Mouse (Mus musculus): ENCODE results near the gene Bfsp2.
"Not testable (repeated sequence)": the region's sequence is repeated elsewhere in the genome, so short reads cannot be mapped to it uniquely, and the experiment has no call there.

Bfsp2 gene

DNA sequence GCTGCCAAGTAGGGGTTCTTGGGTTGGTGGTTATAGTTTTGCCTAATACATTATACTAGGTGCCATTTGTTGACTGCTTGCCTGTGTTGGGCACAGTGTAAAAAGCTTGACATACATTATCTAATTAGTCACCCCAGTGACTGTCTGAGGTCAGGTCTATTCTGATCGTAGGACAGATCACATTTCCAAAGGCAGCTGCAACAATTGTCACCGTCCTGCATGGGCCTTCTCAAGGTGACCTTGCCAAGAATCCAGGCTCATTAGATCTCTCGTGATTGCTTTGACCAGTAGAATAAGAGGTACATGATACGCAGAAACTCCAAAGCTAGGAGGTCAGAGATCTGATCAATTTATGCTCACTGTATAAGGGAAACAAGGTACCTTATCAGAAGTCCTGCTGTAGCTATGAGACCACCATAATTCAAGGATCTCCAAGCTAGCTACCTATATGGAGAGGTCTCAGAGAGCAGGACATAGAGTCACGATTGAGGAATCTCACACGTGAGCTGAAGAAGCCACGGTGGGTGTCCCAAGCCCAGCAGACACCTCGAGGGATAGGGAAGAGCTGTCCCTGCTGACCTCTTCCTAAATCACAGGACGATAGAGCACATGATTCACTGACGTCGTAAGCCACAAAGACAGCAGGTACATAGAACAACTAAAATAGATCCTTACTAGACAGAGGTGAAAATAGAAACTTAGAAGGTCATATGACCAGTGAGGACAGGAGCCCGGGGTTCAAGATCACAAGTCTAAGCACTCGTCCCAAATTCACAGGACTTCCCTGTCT is 49.6 kb downstream of the Bfsp2 start:
- no peak for DNase-seq (ENCODE audit: low read depth)

DNA sequence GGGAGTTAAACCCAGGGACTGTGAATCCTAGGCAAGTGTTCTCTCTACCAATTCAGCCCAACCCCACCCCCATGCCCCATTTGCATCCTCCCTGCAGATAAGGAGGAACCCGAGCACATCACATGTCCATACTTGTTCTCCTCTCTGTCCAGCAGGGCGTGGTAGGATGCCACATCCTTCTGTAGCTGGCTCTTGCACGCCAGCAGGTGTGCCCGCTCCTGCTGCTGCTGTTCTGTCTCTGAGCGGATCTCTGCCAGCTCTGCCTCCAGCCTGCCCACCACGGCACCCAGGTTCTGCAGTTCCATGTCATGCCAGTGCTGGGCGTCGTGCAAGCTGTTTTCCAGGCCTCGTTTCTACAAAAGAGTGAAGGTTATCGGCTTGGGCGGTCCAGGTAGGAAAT is 53.8 kb downstream of the Bfsp2 start:
- no peak for DNase-seq (ENCODE audit: low read depth)

DNA sequence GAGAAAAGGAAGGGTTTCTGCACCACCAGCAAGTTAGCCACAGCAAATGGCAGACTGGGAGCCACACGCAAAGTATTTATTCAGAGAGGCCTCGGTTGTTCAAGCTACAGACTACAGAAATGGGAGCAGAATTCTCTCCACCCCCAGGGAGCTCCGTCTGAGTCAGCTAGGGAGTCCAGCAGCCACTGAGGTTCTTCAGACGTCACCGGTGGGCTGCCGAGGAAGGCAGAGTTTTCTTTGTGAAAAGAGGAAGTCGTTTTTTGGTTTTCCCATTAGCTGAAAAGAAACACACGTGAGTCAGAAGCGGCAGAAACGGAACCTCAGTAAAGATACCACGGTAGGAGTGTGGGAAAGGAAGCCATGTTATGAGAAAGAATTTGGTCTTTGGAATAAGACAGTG is 55.4 kb downstream of the Bfsp2 start:
- no peak for DNase-seq (ENCODE audit: low read depth)

DNA sequence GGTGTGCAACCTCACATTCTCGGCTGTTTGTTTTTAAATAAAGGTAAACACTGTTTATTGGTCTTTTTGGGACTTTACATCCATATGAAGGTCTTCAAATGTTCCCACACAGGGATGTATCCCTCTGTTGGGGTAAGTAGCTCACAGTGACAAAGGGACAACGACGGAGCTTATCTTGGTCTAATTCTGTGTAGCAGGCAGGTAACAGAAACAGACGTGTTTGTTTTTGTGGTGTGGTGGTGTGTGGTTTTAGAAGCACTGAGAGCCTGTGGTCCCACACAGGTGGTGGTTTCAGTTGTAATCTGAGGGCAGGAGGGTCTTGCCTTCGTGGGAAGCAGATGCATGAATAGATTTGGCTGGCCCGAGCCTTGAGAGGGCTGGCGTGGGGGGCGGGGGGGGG is 56.3 kb downstream of the Bfsp2 start:
- no peak for DNase-seq (ENCODE audit: low read depth)

DNA sequence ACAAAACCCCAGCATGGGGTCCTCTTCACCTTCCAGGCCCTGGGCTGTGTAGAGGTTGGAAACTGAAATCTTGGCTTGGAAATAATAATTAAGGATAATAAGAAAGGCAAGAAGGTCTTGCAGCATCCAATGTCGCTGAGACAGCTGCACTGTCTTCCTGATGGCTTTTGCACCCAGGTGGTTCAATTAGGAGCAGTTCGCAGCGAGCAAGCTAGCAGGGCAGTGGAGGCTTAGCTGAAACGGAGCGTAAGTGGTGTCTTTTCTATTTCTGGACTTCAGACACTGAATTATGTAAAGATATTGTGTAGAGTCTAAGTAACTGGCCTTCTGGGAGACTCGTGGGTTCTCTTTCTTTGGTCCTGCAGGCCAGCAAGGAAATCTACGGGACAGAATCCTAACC is 56.8 kb downstream of the Bfsp2 start:
- no peak for DNase-seq (ENCODE audit: low read depth)

DNA sequence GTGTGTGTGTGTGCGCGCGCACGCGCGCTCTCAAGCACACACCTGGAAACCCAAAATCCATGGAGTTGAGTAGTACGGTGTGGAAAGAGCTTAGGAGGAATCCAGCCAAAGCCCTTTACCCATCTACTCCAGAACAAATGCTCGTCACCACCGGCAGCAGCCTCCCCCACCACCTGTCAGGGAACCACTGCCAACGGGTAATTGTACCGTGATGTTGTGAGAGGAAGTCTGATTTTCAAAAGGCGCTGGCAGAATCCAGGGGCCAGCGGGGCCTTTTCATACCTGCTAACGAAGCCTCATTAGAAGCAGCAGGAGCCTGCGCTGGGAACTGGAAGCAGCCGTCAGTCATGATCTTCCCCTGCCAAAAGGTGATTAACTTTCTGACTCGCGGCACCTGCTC is 57.4 kb downstream of the Bfsp2 start:
- DNase-seq (ENCODE audit: low read depth), result no peak

DNA sequence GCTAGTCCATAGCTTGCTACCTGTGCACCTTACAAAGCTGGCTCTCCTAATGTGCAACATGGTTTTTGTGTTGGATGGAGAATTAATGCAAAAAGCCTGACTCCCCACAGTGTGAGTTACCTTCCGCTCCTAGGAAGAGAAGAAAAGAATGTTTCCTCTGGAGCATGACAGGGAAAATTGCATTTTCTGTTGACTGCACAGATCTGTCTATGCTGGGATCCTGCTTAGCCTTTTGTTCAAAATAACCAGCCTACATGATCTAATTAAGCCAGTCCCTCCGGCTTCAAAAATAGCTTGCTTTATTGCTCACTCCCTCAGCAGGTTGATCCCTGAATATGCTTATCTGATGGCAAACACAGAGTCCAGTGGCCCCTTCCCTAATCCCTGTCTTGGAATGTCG is 59.4 kb downstream of the Bfsp2 start:
- DNase-seq (ENCODE audit: low read depth), result no peak

DNA sequence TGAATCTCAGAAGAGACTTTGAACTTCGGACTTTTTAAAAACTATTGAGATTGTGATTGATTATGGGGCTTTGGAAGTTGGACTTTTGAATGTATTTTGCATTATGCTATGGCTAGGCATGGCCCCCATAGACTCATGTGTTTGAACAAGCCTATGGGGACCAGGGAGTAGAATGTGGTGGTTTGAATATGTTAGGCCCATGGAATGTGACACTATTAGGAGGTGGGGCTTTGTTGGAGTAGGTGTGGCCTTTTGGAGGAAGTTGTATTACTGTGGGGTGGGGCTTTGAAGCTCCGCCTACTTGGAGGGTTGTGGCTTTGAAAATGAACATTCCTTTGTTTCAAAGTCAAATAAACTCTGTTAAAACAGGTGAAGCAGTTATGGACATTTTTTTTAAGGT is 61.4 kb downstream of the Bfsp2 start:
- DNase-seq (ENCODE audit: low read depth), result no peak

DNA sequence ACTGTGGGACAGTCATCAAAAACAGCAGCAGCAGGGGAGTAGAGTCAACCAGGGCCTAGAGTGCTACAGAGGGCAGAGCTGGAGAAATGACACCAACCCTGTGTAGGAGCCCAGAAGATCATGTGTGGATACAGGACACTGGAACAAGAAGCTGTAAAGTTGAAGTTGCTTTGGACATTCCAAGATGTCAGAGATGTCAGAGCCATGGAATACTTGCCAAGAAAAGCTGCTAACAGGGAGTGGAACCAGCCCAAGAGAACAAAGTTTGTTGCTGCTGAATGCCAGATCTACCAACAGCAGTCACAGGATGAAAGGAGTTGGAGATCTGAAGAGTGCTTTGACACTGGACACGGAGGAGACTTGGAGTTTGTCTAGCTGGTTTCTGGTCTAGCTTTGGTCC is 62.0 kb downstream of the Bfsp2 start:
- not testable (repeated sequence) for DNase-seq (ENCODE audit: low read depth)

DNA sequence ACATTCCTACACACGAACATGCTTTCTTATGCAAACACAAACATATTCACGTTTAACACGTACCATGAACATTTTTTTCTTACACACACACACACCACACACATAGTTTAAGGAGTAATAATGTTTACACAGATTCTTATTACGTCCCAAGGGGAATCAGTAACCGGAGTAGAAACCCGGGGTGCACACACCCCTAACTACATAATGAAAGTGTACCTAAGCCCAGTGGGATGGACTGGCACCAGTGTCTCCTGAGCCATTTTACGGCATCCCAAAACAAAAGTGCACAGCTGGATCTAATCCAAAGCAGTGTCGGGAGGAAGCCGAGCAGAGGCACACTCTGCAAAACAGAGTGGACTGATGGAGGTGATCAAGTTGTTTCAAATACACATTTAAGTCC is 66.8 kb downstream of the Bfsp2 start:
- DNase-seq (ENCODE audit: low read depth), result no peak

DNA sequence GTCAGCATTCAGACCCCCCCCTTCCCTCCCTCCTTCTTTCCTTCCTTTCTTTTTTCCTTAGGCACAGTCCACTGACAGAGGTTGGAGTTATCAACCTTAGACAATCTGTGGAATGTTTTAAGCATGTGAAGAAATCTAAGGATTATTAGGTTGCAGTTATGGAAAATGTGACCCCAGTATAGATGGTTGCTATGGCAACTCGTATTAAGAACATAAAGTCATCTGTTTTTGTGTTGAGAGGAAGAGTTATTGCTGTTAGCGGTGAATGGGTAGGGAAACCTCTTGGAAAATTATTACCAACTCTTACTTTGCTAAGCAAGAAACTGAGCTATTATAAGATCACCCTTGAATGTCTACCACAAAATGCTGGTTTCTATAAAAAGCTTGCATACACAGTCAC is 71.1 kb downstream of the Bfsp2 start:
- DNase-seq (ENCODE audit: low read depth), result no peak

DNA sequence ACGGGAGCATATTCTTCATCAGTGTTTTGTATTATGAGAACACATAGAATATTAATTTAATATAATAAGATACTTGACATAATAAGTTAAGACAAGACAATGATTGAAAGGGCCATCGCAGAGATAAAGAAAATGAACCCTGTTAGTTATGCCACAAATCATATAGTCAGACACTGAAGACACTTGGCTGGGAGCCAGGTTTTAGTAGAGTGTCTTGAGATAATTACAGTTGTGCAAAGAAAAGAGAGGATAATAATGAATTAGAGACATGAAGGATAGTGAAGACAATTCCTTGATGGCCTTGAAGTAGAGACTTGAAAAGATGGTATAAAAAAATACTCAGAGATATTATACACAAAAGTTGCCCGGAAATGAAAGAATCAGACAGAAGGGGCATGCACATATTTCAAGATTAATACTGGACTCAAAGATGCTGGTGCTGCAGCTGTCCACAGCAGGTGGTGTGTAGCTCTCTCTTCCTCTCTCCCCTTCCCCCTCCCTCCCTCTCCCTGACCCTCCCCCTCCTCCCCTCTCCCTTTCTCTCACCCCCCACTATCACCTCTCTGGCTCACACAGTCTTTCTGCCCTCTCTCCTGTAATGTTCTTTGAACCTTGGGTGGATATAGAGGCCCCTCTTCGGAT is 72.0 kb downstream of the Bfsp2 start:
- DNase-seq (ENCODE audit: low read depth), result no peak

DNA sequence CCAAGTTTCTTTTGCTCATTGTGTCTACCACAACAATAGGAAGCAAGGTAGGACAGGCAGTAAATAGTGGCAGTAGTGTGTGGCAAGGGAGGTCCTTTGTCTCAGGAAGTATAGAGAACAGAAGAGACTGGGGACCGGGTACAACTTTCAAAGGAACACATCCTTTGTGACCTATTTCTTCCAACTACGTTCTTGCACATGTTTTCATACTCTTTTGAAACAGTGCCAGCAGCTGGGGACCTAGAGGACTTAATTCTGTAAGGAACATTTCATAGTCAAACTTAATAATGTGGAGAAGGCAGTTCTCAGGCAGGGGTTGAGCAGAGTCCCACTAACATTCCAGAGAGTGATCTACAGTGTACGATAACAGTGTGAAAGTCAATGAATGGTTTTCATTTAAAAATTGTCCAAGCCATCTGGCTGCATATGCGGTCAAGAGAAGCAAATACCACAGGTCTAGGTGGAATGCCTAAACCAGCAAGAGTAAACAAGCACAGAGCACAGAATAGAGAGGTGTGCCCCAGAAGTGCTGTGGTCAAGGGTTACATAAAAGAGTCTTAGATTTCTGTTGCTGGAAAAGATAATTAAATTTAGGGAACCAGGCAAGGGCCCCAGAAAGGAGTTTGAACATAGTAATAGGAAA is 76.8 kb downstream of the Bfsp2 start:
- DNase-seq (ENCODE audit: low read depth), result no peak

DNA sequence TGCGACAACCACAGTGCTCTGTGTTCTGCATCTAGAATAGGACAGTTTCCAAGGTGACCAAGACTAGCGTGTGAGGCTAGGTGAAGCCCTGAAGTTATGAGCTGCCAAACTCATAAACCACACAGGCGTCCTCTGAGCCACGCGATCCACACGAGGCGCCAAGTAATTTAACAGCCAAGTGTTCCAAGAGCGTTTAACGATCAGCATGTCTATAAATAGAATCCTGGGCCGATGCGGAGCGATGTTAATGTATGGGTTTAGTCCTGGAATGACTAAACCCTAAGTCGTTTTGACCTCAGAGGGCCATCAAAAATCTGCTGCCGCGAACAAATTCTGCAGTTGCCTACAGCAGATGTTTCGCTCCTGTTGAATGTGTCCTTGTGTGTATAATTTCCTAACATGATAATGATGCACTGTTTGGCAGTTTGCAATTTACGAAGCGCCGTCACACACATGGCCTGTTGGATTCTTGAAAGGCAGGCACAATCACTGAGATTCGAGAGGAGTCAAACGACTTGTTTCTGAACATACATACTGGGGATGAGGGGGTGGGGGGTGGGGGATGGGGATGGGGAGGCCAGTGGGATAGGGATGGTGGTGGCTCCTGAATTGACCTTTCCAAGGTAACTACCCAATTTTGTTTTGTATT is 81.6 kb downstream of the Bfsp2 start:
- peak; percentile 70 for DNase-seq (ENCODE audit: low read depth)

DNA sequence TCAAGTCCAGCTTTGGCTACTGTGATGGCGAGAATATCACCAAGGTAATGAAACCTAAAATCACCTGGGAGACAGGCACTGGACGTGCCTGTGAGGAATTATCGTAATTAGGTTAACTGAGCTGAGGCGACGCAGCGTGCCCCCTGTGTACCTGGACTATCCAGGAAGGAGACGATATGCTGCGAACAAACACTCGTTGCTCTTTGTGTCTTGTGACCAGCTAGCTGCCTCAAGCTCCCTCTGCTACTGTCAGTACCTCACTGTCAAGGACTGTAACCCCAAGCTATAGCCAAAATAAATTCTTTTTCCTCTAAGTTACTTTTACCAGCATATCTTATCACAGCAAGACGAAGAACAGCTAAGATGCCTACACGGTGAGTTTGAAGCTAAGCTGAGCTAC is 87.0 kb downstream of the Bfsp2 start:
- DNase-seq (ENCODE audit: low read depth), result no peak

DNA sequence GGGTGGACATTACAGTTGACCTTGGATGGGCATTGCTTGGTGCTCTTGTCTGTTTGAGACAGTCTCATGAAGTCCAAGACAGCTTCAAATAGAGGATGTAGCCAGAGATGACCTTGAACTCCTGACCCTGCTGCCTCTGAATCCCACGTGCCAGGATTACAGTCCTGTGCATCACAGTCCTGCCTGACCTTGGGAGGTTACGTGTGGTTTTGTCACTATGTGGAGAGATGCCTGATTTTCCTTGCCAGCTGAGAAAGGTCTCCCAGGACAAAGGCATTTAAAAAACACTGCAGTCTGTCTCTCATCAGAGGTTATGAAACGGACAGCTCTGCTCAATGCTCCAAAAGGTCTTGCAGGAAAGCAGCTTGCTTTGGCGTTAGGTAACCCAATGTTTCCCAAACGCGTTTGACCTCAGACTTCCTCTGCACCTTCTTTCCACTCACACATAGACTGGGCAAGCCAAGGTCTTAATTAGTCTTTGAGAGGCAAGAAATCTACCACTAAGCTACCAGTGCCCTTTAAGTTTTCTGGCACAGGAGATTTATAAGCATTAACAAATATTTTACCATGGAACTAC is 88.3 kb downstream of the Bfsp2 start:
- no peak for DNase-seq (ENCODE audit: low read depth)

DNA sequence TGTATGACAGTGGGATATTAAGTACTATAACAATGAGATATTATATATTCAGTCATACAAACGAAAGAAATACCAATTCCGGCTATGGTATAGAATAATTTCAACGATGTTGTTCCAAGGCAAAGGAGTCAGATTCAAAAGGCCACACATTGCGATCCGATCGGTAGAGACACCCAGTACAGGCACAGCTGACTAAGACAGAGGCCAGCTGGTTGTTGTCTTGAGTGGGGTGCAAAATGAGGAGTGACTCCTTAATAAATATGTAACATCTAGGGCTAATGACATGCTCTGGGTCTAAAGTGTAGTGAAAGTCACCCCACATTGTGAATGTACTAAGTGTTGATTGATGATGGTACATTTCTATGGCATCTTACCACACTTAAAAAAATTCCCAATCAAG is 91.0 kb downstream of the Bfsp2 start:
- no peak for DNase-seq (ENCODE audit: low read depth)

DNA sequence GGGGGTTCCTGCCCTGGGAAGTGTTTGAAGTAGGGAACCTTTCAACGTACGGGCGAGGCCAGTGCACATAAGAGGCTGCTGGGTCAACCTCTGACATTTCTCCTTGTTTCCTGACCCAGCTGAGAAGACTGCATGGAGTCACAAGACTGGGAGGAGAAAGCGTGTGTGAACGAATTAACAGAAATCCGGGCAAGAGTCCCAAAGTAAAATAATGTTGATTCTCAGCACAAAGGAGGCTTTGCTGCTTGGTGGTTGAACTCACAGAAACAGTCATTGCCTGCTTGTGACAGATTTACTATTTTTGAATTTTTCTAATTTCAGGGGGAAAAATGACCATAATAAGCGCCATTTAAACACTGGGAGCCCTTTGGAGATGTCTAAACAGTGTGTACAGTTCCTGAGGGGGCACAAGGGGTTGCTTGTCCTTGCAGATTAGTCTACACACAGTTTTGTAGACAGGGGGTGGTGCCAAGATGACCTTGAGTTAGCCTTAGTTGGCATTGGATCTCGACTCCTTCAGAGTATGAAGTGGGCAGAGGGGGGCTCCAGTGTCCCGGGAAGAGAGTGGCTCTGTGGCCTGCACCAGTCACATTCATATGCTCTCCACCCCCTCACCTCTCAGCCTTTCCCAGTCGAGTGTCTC is 93.1 kb downstream of the Bfsp2 start:
- peak; percentile 77 for DNase-seq (ENCODE audit: low read depth)

DNA sequence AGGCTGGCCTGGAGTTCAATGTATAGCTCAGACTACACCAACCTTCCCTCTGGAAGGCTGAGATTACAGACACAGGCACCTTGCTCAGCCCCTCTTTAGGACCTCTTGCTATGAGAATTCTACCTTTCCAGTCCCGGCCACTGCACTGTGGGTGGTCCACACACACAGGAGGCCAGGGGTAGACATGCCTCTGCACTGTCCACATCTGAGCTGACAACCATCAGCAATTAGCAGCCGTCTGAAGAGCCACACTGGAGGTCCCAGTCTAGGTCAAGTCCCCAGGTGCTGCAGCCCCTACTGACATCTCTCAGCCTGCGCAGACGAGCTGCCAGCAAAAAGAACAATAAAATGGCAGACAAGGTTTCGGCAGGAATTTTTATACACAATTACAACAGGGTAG is 93.6 kb downstream of the Bfsp2 start:
- DNase-seq (ENCODE audit: low read depth), result no peak

DNA sequence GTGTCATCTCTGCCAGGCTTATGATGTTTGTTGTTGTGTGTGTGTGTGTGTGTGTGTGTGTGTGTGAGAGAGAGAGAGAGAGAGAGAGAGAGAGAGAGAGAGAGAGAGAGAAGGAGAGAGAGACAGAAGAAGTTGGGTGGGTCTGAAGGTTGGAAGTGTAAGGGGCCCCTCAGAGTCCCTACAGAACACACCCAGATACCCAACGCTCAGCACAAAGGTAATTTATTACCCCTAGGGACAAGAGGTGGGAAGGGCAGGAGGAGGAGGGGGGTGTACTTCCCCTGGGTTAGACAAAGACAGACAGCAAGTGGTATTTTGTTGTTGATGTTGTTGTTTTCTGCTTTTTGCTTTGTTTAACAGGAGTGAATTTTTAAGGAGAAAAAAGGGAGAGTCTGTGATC is 94.6 kb downstream of the Bfsp2 start:
- no peak for DNase-seq (ENCODE audit: low read depth)

DNA sequence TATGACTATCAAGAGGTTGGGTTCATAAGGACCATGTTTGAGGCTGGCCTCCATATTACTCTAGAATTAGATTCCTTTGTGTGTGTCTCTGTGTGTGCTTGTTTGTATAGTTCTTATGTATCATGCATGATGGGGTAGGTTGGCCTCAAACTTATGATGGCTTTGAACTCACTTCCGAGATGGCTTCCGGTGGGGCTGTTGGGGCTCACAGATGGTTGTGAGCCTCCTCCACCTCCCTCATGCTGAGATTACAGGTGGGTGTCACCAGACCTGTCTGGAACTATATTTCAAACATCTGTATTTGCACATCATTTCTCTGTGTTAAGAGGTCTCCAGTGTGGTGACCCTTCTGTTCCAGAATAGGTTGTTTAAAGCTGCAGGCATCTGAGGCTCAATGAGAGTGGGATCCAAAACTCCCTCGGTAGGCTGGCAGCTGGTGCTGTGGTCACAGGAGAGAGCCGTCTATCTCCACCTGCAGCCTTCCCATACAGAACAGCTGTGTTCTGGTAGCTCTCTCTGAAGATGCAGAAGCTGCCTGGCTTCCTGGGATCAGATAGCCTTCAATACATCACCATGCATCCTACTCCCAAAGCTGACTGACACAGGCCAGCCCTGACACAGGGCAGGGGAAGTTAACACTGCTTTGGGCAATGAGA is 96.0 kb downstream of the Bfsp2 start:
- no peak for DNase-seq (ENCODE audit: low read depth)

DNA sequence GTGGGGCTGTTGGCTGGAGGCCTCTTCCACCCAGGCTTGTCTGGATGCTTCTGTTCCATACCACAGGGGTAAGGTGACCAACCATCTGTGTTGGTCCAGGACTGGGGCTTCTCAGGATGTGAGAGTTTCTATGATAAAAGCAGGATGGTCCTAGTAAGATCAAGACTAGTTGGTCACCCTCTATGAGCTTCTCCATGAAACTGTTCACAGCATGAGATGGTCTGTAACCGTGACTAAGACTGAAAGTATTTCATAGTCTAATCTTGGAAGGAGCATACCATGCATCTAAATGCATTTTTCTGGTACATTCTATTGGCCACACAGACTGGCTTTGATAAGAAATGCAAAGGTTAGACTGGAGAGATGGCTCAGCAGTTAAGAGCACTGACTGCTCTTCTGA is 96.6 kb downstream of the Bfsp2 start:
- DNase-seq (ENCODE audit: low read depth), result no peak
